Mouse (Mus musculus): ENCODE data around the gene Apoe. TPM values are rescaled to one million over a fixed set of nuclear protein-coding genes. Genes with fewer than 3 reads are reported as not detected.

Gene Apoe
- polyA plus RNA-seq, 1 experiment from 2014 or later = 585 TPM

DNA sequence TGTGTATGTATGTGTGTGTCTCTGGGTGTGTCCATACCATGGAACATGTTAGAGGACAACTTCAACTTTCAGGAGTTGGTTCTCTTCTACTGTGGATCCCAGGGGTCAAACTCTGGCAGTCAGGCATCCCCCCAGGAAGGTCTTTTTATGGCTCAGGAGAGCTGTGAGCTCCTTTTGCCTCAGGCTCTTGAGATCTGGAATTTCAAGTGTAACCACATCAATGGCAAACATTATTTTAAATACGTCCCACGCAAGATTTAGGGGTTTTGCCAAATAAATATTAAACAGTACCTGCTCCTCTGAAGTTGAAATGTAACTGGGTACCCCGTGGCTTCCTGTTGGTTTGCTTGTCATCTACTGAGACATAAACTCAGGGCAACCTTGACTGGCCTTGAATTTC lies 16.0 kb downstream of the Apoe start:
- TF ChIP-seq CTCF (IDR thresholded peaks at IDR 0.05; ENCODE audit: low read depth) = no peak
- 67% methylated on average over 3 of the region's 3 CpGs for WGBS
- ATAC-seq (replicated peaks; ENCODE audit: low FRiP score, low read depth) (no peak), DNase-seq (ENCODE audit: low spot score) (no peak)
- Histone ChIP-seq H3K4me3 (replicated peaks; ENCODE audit: low read depth, low read length) (no peak overlapping the region), H3K4me1 (replicated peaks; ENCODE audit: insufficient read depth, low read length) (no peaks in the 10 kb centered on the region), H3K27ac (no peak overlapping the region), H3K9me3 (replicated peaks; ENCODE audit: low read length) (no peaks in the 10 kb centered on the region), H3K27me3 (ENCODE audit: insufficient read depth, low read length) (no peaks in the 10 kb centered on the region), H3K9ac (ENCODE audit: low read depth, low read length) (no peak overlapping the region), H3K4me2 (ENCODE audit: low read length) (no peak overlapping the region), H3K36me3 (ENCODE audit: insufficient read depth, low read length) (no peaks in the 10 kb centered on the region)

GRCm38 (mm10) chr7:19681202-19681694 lies 17.7 kb downstream of the Apoe start, which contains the start of the genes Gm44805 and Apoc4:
TSS of gene Gm44805 (minus strand) at chr7:19681423.
TSS of gene Apoc4 (minus strand) at chr7:19681479.
- no peaks in the 10 kb centered on the region for H3K4me1 ChIP-seq (replicated peaks; ENCODE audit: insufficient read depth, low read length)
- no peak for DNase-seq (ENCODE audit: low spot score)
- H3K4me3 ChIP-seq (replicated peaks; ENCODE audit: low read depth, low read length) = no peak within 1 kb of the TSS
- no peak for TF ChIP-seq CTCF (IDR thresholded peaks at IDR 0.05; ENCODE audit: low read depth)
- no peaks in the 10 kb centered on the region for H3K36me3 ChIP-seq (ENCODE audit: insufficient read depth, low read length)
- H3K4me2 ChIP-seq (ENCODE audit: low read length) = no peak within 1 kb of the TSS
- H3K27me3 ChIP-seq (ENCODE audit: insufficient read depth, low read length) = no peaks in the 10 kb centered on the region
- ATAC-seq (replicated peaks; ENCODE audit: low FRiP score, low read depth) = no peak
- no peaks in the 10 kb centered on the region for H3K9me3 ChIP-seq (replicated peaks; ENCODE audit: low read length)
- H3K9ac ChIP-seq (ENCODE audit: low read depth, low read length) = no peak within 1 kb of the TSS
- 51% methylated on average over 8 of the region's 8 CpGs for whole genome bisulfite sequencing
- no peak within 1 kb of the TSS for H3K27ac ChIP-seq

- WGBS = 83% methylated on average over 2 of the region's 2 CpGs
- TF ChIP-seq CTCF (IDR thresholded peaks at IDR 0.05; ENCODE audit: low read depth) = no peak
- Histone ChIP-seq H3K4me3 (replicated peaks; ENCODE audit: low read depth, low read length) (no peak overlapping the region), H3K4me2 (ENCODE audit: low read length) (no peak overlapping the region), H3K27ac (no peak overlapping the region), H3K9ac (ENCODE audit: low read depth, low read length) (no peak overlapping the region), H3K4me1 (replicated peaks; ENCODE audit: insufficient read depth, low read length) (no peaks in the 10 kb centered on the region), H3K9me3 (replicated peaks; ENCODE audit: low read length) (no peaks in the 10 kb centered on the region), H3K36me3 (ENCODE audit: insufficient read depth, low read length) (no peaks in the 10 kb centered on the region), H3K27me3 (ENCODE audit: insufficient read depth, low read length) (no peaks in the 10 kb centered on the region)
- no peak for DNase-seq (ENCODE audit: low spot score)
- no peak for ATAC-seq (replicated peaks; ENCODE audit: low FRiP score, low read depth)
These were observed 18.3 kb downstream of the Apoe start for GRCm38 (mm10) chr7:19680702-19681101.

GRCm38 (mm10) chr7:19678901-19679300 lies 20.1 kb downstream of the Apoe start:
- H3K4me2 ChIP-seq (ENCODE audit: low read length) = no peak overlapping the region
- no peaks in the 10 kb centered on the region for H3K9me3 ChIP-seq (replicated peaks; ENCODE audit: low read length)
- no peak for TF ChIP-seq CTCF (IDR thresholded peaks at IDR 0.05; ENCODE audit: low read depth)
- no peaks in the 10 kb centered on the region for H3K36me3 ChIP-seq (ENCODE audit: insufficient read depth, low read length)
- H3K27ac ChIP-seq = no peak overlapping the region
- H3K9ac ChIP-seq (ENCODE audit: low read depth, low read length) = no peak overlapping the region
- H3K4me3 ChIP-seq (replicated peaks; ENCODE audit: low read depth, low read length) = no peak overlapping the region
- H3K27me3 ChIP-seq (ENCODE audit: insufficient read depth, low read length) = no peaks in the 10 kb centered on the region
- DNase-seq (ENCODE audit: low spot score) = no peak
- ATAC-seq (replicated peaks; ENCODE audit: low FRiP score, low read depth) = no peak
- WGBS = 82% methylated on average over 3 of the region's 3 CpGs
- H3K4me1 ChIP-seq (replicated peaks; ENCODE audit: insufficient read depth, low read length) = no peaks in the 10 kb centered on the region

DNA sequence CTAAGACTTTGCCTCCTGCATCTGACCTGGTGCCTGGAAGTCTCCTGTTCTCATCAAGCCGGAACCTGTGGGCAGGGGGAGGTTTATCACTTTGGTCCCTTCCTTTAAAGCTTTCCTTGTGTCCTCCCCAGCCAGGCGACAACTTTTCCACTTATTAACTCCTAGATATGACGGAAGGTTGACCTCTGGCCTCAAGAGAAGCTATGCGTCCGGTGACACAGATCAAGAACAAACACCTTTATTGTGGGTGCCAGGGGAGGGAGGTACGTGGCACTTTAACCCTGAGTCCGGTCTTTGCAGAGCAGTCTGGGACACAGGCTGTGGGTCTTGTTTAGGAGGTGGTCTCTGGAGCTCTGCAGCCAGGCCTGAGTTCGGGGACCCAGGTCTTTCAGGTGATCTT lies 21.1 kb downstream of the Apoe start, which contains the start of gene Apoc2:
Gene Apoc2 (minus strand): TSS at position 70 of the 400 bp plus-strand sequence.
- no peaks in the 10 kb centered on the region for H3K27me3 ChIP-seq (ENCODE audit: insufficient read depth, low read length)
- no peaks in the 10 kb centered on the region for H3K9me3 ChIP-seq (replicated peaks; ENCODE audit: low read length)
- no peak within 1 kb of the TSS for H3K27ac ChIP-seq
- no peaks in the 10 kb centered on the region for H3K4me1 ChIP-seq (replicated peaks; ENCODE audit: insufficient read depth, low read length)
- DNase-seq (ENCODE audit: low spot score) = no peak
- 56% methylated on average over 8 of the region's 8 CpGs for WGBS
- no peak within 1 kb of the TSS for H3K4me2 ChIP-seq (ENCODE audit: low read length)
- ATAC-seq (replicated peaks; ENCODE audit: low FRiP score, low read depth) = no peak
- H3K4me3 ChIP-seq (replicated peaks; ENCODE audit: low read depth, low read length) = no peak within 1 kb of the TSS
- no peak for TF ChIP-seq CTCF (IDR thresholded peaks at IDR 0.05; ENCODE audit: low read depth)
- H3K36me3 ChIP-seq (ENCODE audit: insufficient read depth, low read length) = no peaks in the 10 kb centered on the region
- H3K9ac ChIP-seq (ENCODE audit: low read depth, low read length) = no peak within 1 kb of the TSS

DNA sequence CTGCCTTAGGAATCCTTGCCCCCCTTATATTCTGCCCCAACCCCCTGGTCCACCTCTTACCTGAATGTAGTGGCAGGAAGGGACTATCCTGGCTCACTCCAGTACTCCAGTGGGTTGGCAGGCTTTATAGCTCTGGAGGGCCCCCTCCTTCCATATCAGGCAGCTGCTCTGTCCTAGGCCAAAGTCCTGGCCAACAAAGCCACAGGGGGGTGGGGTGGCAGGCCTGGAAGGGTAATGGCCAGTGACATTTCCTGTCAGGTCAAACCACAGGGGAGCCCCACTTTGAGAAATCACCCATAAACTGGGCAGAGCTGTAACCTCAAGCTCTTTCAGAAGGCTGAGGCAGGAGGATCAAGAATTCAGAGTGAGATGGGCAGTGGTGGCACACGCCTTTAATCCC lies 22.3 kb downstream of the Apoe start:
- Histone ChIP-seq H3K27ac (no peak overlapping the region), H3K27me3 (ENCODE audit: insufficient read depth, low read length) (no peaks in the 10 kb centered on the region), H3K9me3 (replicated peaks; ENCODE audit: low read length) (no peaks in the 10 kb centered on the region), H3K36me3 (ENCODE audit: insufficient read depth, low read length) (no peaks in the 10 kb centered on the region), H3K4me3 (replicated peaks; ENCODE audit: low read depth, low read length) (no peak overlapping the region), H3K4me2 (ENCODE audit: low read length) (no peak overlapping the region), H3K9ac (ENCODE audit: low read depth, low read length) (no peak overlapping the region), H3K4me1 (replicated peaks; ENCODE audit: insufficient read depth, low read length) (no peaks in the 10 kb centered on the region)
- TF ChIP-seq CTCF (IDR thresholded peaks at IDR 0.05; ENCODE audit: low read depth) = no peak
- DNase-seq (ENCODE audit: low spot score) = no peak
- WGBS = 85% methylated on average over 1 of the region's 1 CpGs
- ATAC-seq (replicated peaks; ENCODE audit: low FRiP score, low read depth) = no peak

DNA sequence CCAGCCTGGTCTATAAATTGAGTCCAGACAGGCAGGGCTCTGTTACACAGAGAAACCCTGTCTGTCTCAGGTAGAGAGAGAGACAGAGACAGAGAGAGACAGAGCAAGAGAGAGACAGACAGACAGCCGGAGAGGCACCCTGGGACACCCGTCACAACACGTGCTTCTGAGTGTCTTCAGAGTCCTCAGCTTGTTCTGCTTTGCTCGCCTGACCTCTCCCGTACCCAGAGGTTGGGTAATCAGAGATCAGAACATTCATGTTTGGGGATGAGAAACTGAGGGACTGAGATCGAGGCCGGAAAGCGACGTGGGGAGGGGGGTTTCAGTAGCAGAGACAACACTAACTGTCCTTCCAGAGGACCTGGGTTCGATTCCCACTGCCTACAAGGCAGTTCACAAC lies 23.2 kb downstream of the Apoe start:
- Histone ChIP-seq H3K9ac (ENCODE audit: low read depth, low read length) (no peak overlapping the region), H3K4me2 (ENCODE audit: low read length) (no peak overlapping the region), H3K27ac (no peak overlapping the region), H3K9me3 (replicated peaks; ENCODE audit: low read length) (no peaks in the 10 kb centered on the region), H3K27me3 (ENCODE audit: insufficient read depth, low read length) (no peaks in the 10 kb centered on the region), H3K4me3 (replicated peaks; ENCODE audit: low read depth, low read length) (no peak overlapping the region), H3K36me3 (ENCODE audit: insufficient read depth, low read length) (no peaks in the 10 kb centered on the region), H3K4me1 (replicated peaks; ENCODE audit: insufficient read depth, low read length) (no peaks in the 10 kb centered on the region)
- no peak for TF ChIP-seq CTCF (IDR thresholded peaks at IDR 0.05; ENCODE audit: low read depth)
- no peak for DNase-seq (ENCODE audit: low spot score)
- ATAC-seq (replicated peaks; ENCODE audit: low FRiP score, low read depth) = no peak
- WGBS = 76% methylated on average over 10 of the region's 10 CpGs
